Mouse (Mus musculus): ENCODE measurements around the gene Olfr549. TPM values are rescaled to one million over a fixed set of nuclear protein-coding genes. Genes with fewer than 3 reads are reported as not detected.

The Olfr549 gene
- not detected in 2 replicates for polyA plus RNA-seq (2015; fragmentation: Nextera tagmentation; extraction: Ambion mirVana)

- Histone ChIP-seq H3K4me3 (no peak within 1 kb of the TSS), H3K4me1 (no peaks in the 10 kb centered on the region), H3K9me3 (no peaks in the 10 kb centered on the region), H3K9ac (no peak within 1 kb of the TSS), H3K36me3 (no peaks in the 10 kb centered on the region), H3K27ac (no peak within 1 kb of the TSS), H3K4me2 (no peak within 1 kb of the TSS), H3K27me3 (no peaks in the 10 kb centered on the region)
- 81% methylated on average over 3 of the region's 3 CpGs for WGBS
- no peak for ATAC-seq (ENCODE audit: insufficient number of reproducible peaks, low FRiP score, low TSS enrichment, low read depth)
Measured at GRCm38 (mm10) chr7:102549570-102549969, at the start of gene Olfr549. Olfr549 (plus strand) TSS chr7:102549870.

GRCm38 (mm10) chr7:102501986-102502385 lies 47.7 kb upstream of the Olfr549 start:
- H3K27me3 ChIP-seq: no peaks in the 10 kb centered on the region
- H3K9ac ChIP-seq: no peak overlapping the region
- H3K4me2 ChIP-seq: no peak overlapping the region
- H3K4me3 ChIP-seq: no peak overlapping the region
- no peaks in the 10 kb centered on the region for H3K4me1 ChIP-seq
- no peak for ATAC-seq (ENCODE audit: insufficient number of reproducible peaks, low FRiP score, low TSS enrichment, low read depth)
- WGBS: 49% methylated on average over 5 of the region's 5 CpGs
- no peaks in the 10 kb centered on the region for H3K9me3 ChIP-seq
- H3K27ac ChIP-seq: no peak overlapping the region
- H3K36me3 ChIP-seq: no peaks in the 10 kb centered on the region

GRCm38 (mm10) chr7:102506848-102507247 lies 42.8 kb upstream of the Olfr549 start:
- Histone ChIP-seq H3K9ac (no peak overlapping the region), H3K27ac (no peak overlapping the region), H3K27me3 (peaks cover 7% of the 10 kb centered on the region; the same call in 1 of the 2 replicates), H3K4me2 (no peak overlapping the region), H3K9me3 (no peaks in the 10 kb centered on the region), H3K36me3 (no peaks in the 10 kb centered on the region), H3K4me1 (no peaks in the 10 kb centered on the region), H3K4me3 (no peak overlapping the region)
- 47% methylated on average over 3 of the region's 3 CpGs for WGBS
- no peak for ATAC-seq (ENCODE audit: insufficient number of reproducible peaks, low FRiP score, low TSS enrichment, low read depth)

- H3K4me2 ChIP-seq: no peak overlapping the region
- no peak for ATAC-seq (ENCODE audit: insufficient number of reproducible peaks, low FRiP score, low TSS enrichment, low read depth)
- peaks cover 13% of the 10 kb centered on the region; the same call in 1 of the 2 replicates for H3K27me3 ChIP-seq
- peaks cover 3% of the 10 kb centered on the region; the same call in 1 of the 2 replicates for H3K4me1 ChIP-seq
- 89% methylated on average over 9 of the region's 9 CpGs for WGBS
- H3K27ac ChIP-seq: no peak overlapping the region
- H3K9ac ChIP-seq: no peak overlapping the region
- no peaks in the 10 kb centered on the region for H3K9me3 ChIP-seq
- H3K36me3 ChIP-seq: no peaks in the 10 kb centered on the region
- no peak overlapping the region for H3K4me3 ChIP-seq
Measured at GRCm38 (mm10) chr7:102508066-102508465, 41.6 kb upstream of the Olfr549 start.

- no peak overlapping the region for H3K9ac ChIP-seq
- ATAC-seq (ENCODE audit: insufficient number of reproducible peaks, low FRiP score, low TSS enrichment, low read depth): no peak
- no peak overlapping the region for H3K27ac ChIP-seq
- peaks cover 13% of the 10 kb centered on the region; the same call in 1 of the 2 replicates for H3K27me3 ChIP-seq
- H3K9me3 ChIP-seq: no peaks in the 10 kb centered on the region
- WGBS: 79% methylated on average over 6 of the region's 6 CpGs
- no peaks in the 10 kb centered on the region for H3K36me3 ChIP-seq
- no peak overlapping the region for H3K4me3 ChIP-seq
- peaks cover 7% of the 10 kb centered on the region; the same call in 1 of the 2 replicates for H3K4me1 ChIP-seq
- H3K4me2 ChIP-seq: no peak overlapping the region
Measured at GRCm38 (mm10) chr7:102508666-102509065, 41.0 kb upstream of the Olfr549 start.

- WGBS: 64% methylated on average over 7 of the region's 7 CpGs
- H3K36me3 ChIP-seq: no peaks in the 10 kb centered on the region
- H3K4me1 ChIP-seq: peaks cover 8% of the 10 kb centered on the region; the same call in 1 of the 2 replicates
- no peak overlapping the region for H3K4me3 ChIP-seq
- no peak overlapping the region for H3K9ac ChIP-seq
- H3K4me2 ChIP-seq: no peak overlapping the region
- H3K27ac ChIP-seq: no peak overlapping the region
- H3K27me3 ChIP-seq: peaks cover 22% of the 10 kb centered on the region
- no peaks in the 10 kb centered on the region for H3K9me3 ChIP-seq
- ATAC-seq (ENCODE audit: insufficient number of reproducible peaks, low FRiP score, low TSS enrichment, low read depth): no peak
Measured at GRCm38 (mm10) chr7:102509726-102510125, 39.9 kb upstream of the Olfr549 start.

- H3K4me2 ChIP-seq: no peak overlapping the region
- 92% methylated on average over 10 of the region's 10 CpGs for WGBS
- H3K9me3 ChIP-seq: no peaks in the 10 kb centered on the region
- peaks cover 17% of the 10 kb centered on the region for H3K4me1 ChIP-seq
- ATAC-seq (ENCODE audit: insufficient number of reproducible peaks, low FRiP score, low TSS enrichment, low read depth): no peak
- no peak overlapping the region for H3K27ac ChIP-seq
- H3K9ac ChIP-seq: no peak overlapping the region
- H3K4me3 ChIP-seq: no peak overlapping the region
- H3K36me3 ChIP-seq: no peaks in the 10 kb centered on the region
- peaks cover 25% of the 10 kb centered on the region for H3K27me3 ChIP-seq
Measured at GRCm38 (mm10) chr7:102511927-102512326, 37.7 kb upstream of the Olfr549 start.

- Histone ChIP-seq H3K27ac (no peak overlapping the region), H3K36me3 (no peaks in the 10 kb centered on the region), H3K4me2 (peak overlapping the region; percentile 96), H3K9ac (peak overlapping the region; percentile 63), H3K4me1 (peaks cover 22% of the 10 kb centered on the region), H3K4me3 (peak overlapping the region; percentile 47), H3K9me3 (no peaks in the 10 kb centered on the region), H3K27me3 (peaks cover 25% of the 10 kb centered on the region)
- WGBS: under 1% methylated on average over 54 of the region's 54 CpGs
- peak; percentile 60; the same call in 1 of the 2 replicates for ATAC-seq (ENCODE audit: insufficient number of reproducible peaks, low FRiP score, low TSS enrichment, low read depth)
Measured at GRCm38 (mm10) chr7:102512814-102513435, 36.7 kb upstream of the Olfr549 start.

GRCm38 (mm10) chr7:102514144-102514543 lies 35.5 kb upstream of the Olfr549 start:
- H3K4me1 ChIP-seq: peaks cover 22% of the 10 kb centered on the region
- no peak for ATAC-seq (ENCODE audit: insufficient number of reproducible peaks, low FRiP score, low TSS enrichment, low read depth)
- H3K4me2 ChIP-seq: no peak overlapping the region
- H3K9me3 ChIP-seq: no peaks in the 10 kb centered on the region
- H3K4me3 ChIP-seq: no peak overlapping the region
- 60% methylated on average over 4 of the region's 4 CpGs for WGBS
- H3K27me3 ChIP-seq: peaks cover 25% of the 10 kb centered on the region
- no peak overlapping the region for H3K27ac ChIP-seq
- no peak overlapping the region for H3K9ac ChIP-seq
- no peaks in the 10 kb centered on the region for H3K36me3 ChIP-seq

GRCm38 (mm10) chr7:102516261-102517050 lies 33.2 kb upstream of the Olfr549 start:
- peak; percentile 41; the same call in 1 of the 2 replicates for ATAC-seq (ENCODE audit: insufficient number of reproducible peaks, low FRiP score, low TSS enrichment, low read depth)
- 40% methylated on average over 10 of the region's 10 CpGs for WGBS
- Histone ChIP-seq H3K4me3 (no peak overlapping the region), H3K9ac (no peak overlapping the region), H3K27ac (no peak overlapping the region), H3K4me2 (no peak overlapping the region), H3K9me3 (no peaks in the 10 kb centered on the region), H3K27me3 (peaks cover 21% of the 10 kb centered on the region), H3K36me3 (no peaks in the 10 kb centered on the region), H3K4me1 (peaks cover 22% of the 10 kb centered on the region)

- no peak overlapping the region for H3K4me2 ChIP-seq
- peaks cover 19% of the 10 kb centered on the region; the same call in 1 of the 2 replicates for H3K27me3 ChIP-seq
- WGBS: 44% methylated on average over 2 of the region's 2 CpGs
- H3K9ac ChIP-seq: no peak overlapping the region
- H3K4me3 ChIP-seq: no peak overlapping the region
- peak; percentile 22; the same call in 1 of the 2 replicates for ATAC-seq (ENCODE audit: insufficient number of reproducible peaks, low FRiP score, low TSS enrichment, low read depth)
- H3K27ac ChIP-seq: no peak overlapping the region
- no peaks in the 10 kb centered on the region for H3K36me3 ChIP-seq
- H3K9me3 ChIP-seq: no peaks in the 10 kb centered on the region
- peaks cover 22% of the 10 kb centered on the region for H3K4me1 ChIP-seq
Measured at GRCm38 (mm10) chr7:102517051-102517335, 32.7 kb upstream of the Olfr549 start.

GRCm38 (mm10) chr7:102529052-102529451 lies 20.6 kb upstream of the Olfr549 start:
- no peak for ATAC-seq (ENCODE audit: insufficient number of reproducible peaks, low FRiP score, low TSS enrichment, low read depth)
- Histone ChIP-seq H3K9ac (no peak overlapping the region), H3K36me3 (no peaks in the 10 kb centered on the region), H3K4me1 (no peaks in the 10 kb centered on the region), H3K4me3 (no peak overlapping the region), H3K4me2 (no peak overlapping the region), H3K9me3 (no peaks in the 10 kb centered on the region), H3K27me3 (no peaks in the 10 kb centered on the region), H3K27ac (no peak overlapping the region)
- 73% methylated on average over 1 of the region's 1 CpGs for WGBS

All from limb, embryonic 15.5 days (tissue).